Mouse (Mus musculus): ENCODE results near the gene Psmc5.

- TF ChIP-seq CTCF (IDR thresholded peaks at IDR 0.05; ENCODE audit: low read depth, low read length) (no peak), POLR2A (IDR thresholded peaks at IDR 0.05; ENCODE audit: extremely low read depth, insufficient read depth, low read length) (no peak)
Measured at GRCm38 (mm10) chr11:106273311-106273684, 17.3 kb downstream of the Psmc5 start.
